Comparison of ENCODE assay signal across 20 mouse cellular contexts in genomic region chr5:64665064-64665463, GRCm38 (mm10).
DNase-seq lines count a peak whose midpoint lies in the region; TF ChIP-seq lines count a peak whose summit lies in the region.
"Had no signal": no experiment of that assay in that cellular context is flagged by ENCODE, and none has a peak within 500 bp of the region (broad histone marks: within the 10 kb centered on the region; RNA-seq: fewer than 3 reads in every experiment).

No protein-coding gene starts in this region.

- H3ac ChIP-seq in myocyte (ENCODE audit: control insufficient read depth, insufficient read length) = no peak overlapping the region

- TF ChIP-seq POLR2A in myocyte (IDR thresholded peaks at IDR 0.05; ENCODE audit: insufficient read length, low read depth) = no peak

- DNase-seq in heart, adult 11 months = peak; percentile 93
- DNase-seq in heart, adult 8-10 months (ENCODE audit: low spot score) = no peak
- peak; percentile 37 for DNase-seq in kidney, postnatal 10 days
- no peak for DNase-seq in kidney, adult 9 months
- peak; percentile 51 for DNase-seq in ES-CJ7 (ENCODE audit: low read depth, low spot score)
- DNase-seq in frontal cortex, postnatal 14 days (ENCODE audit: low spot score in 2 of 2) = no peak
- DNase-seq: adrenal gland, adult 2 months; adrenal gland, postnatal 14 days; B cell, adult 2 months; cerebellum, adult 11 months; cerebellum, adult 8-10 months; cerebellum, postnatal 14 days; gastrocnemius, postnatal 25 days; heart, postnatal 14 days had no signal

- no peak overlapping the region for H3K4me3 ChIP-seq in myocyte
- H3K4me3 ChIP-seq: forebrain, embryonic 10.5 days; forebrain, embryonic 13.5 days; heart, embryonic 13.5 days; hindbrain, embryonic 12.5 days; hindbrain, embryonic 15.5 days had no signal

- no peaks in the 10 kb centered on the region for H3K79me2 ChIP-seq in myocyte (ENCODE audit: control insufficient read depth, insufficient read depth)

- H3K36me3 ChIP-seq in myocyte (ENCODE audit: control insufficient read depth, insufficient read depth) = no peaks in the 10 kb centered on the region
- H3K36me3 ChIP-seq: forebrain, embryonic 10.5 days; heart, embryonic 13.5 days; hindbrain, embryonic 12.5 days; hindbrain, embryonic 15.5 days had no signal

- H3K4me2 ChIP-seq in myocyte (ENCODE audit: low read depth) = peak overlapping the region; percentile 57
- H3K4me2 ChIP-seq: forebrain, embryonic 13.5 days; heart, embryonic 13.5 days; hindbrain, embryonic 12.5 days; hindbrain, embryonic 15.5 days had no signal

- no peaks in the 10 kb centered on the region for H3K27me3 ChIP-seq in myocyte (ENCODE audit: control insufficient read depth, insufficient read depth, insufficient read length)
- H3K27me3 ChIP-seq: forebrain, embryonic 13.5 days; heart, embryonic 13.5 days; hindbrain, embryonic 12.5 days; hindbrain, embryonic 15.5 days had no signal

TF ChIP-seq in myocyte, 11 proteins besides CTCF, POLR2A, EP300 and RAD21:
- TF ChIP-seq CEBPB (IDR thresholded peaks at IDR 0.05; ENCODE audit: insufficient read depth, poor library complexity, severe bottlenecking) (no peak), REST (IDR thresholded peaks at IDR 0.05; ENCODE audit: insufficient read depth, insufficient read length) (no peak), MAX (IDR thresholded peaks at IDR 0.05; ENCODE audit: low read depth) (no peak), SRF (IDR thresholded peaks at IDR 0.05; ENCODE audit: control insufficient read depth, insufficient read length, low read depth) (no peak), USF1 (IDR thresholded peaks at IDR 0.05; ENCODE audit: low read depth) (no peak), POLR2AphosphoS2 (IDR thresholded peaks at IDR 0.05; ENCODE audit: insufficient read length, low read depth) (no peak), TCF12 (IDR thresholded peaks at IDR 0.05; ENCODE audit: insufficient read depth, poor library complexity, severe bottlenecking) (no peak), MYOD1 (IDR thresholded peaks at IDR 0.05; ENCODE audit: control insufficient read depth in 1 of 3, insufficient read length in 2 of 3, low read depth in 2 of 3) (no peak), MYOG (IDR thresholded peaks at IDR 0.05; ENCODE audit: control insufficient read depth in 1 of 3, insufficient read depth in 1 of 3, insufficient read length in 2 of 3, low read depth in 2 of 3) (no peak), TCF3 (IDR thresholded peaks at IDR 0.05; ENCODE audit: insufficient read length, low read depth) (no peak), E2F4 (IDR thresholded peaks at IDR 0.05; ENCODE audit: insufficient read depth) (no peak)

Comparison
In these comparisons a context has a peak if more than half of its experiments do, and no peak if none do; other contexts are left out.
1. DNase-seq: peak in heart, adult 11 months (single experiment), kidney, postnatal 10 days (single experiment) and ES-CJ7 (single experiment); none in heart, adult 8-10 months (single experiment), kidney, adult 9 months (single experiment) and frontal cortex, postnatal 14 days (0 of 2).